Mouse (Mus musculus) brain, adult 10 weeks (tissue): Measurements from ENCODE around the gene Prnd. TPM values are rescaled to one million over a fixed set of nuclear protein-coding genes. Genes with fewer than 3 reads are reported as not detected.

Experiments
- polyA plus RNA-seq: library from polyadenylated mRNA; stranded (reverse); fragments of 350-450 nt; fragmentation: Illumina TruSeq; extraction: RNeasy Lipid Tissue Mini Kit (QIAGEN cat#74804); gene quantifications from one replicate; pipeline ENCODE4 v1.2.3, GENCODE M21; 2015; ENCODE audit warnings: low read depth, low replicate concordance

Gene Prnd
- polyA plus RNA-seq: not detected

GRCm38 (mm10) chr2:131950598-131951095 lies at the start of gene Prnd:
Gene Prnd, plus strand, starts transcription at chr2:131950861.

GRCm38 (mm10) chr2:131909683-131910572 lies 40.7 kb upstream of the Prnd start, which contains the start of the genes Prnp and Prn:
Gene Prnp, plus strand, starts transcription at chr2:131909928.
Gene Prn, plus strand, starts transcription at chr2:131909957.

Other genes starting within 250 kb of the Prnd start
- 0.16 TPM for gene Erv3, start 91.1 kb upstream of the Prnd start, polyA plus RNA-seq
- 870 TPM for gene Prnp, start 40.9 kb upstream of the Prnd start, polyA plus RNA-seq
- not detected for gene Prn, start 40.9 kb upstream of the Prnd start, polyA plus RNA-seq
- 39.9 TPM for gene Rassf2, start 79.4 kb downstream of the Prnd start, polyA plus RNA-seq
- 82.4 TPM for gene Slc23a2, start 194.2 kb downstream of the Prnd start, polyA plus RNA-seq